Mouse (Mus musculus): ENCODE measurements around the gene Vmn1r67. TPM values are rescaled to one million over a fixed set of nuclear protein-coding genes. Genes with fewer than 3 reads are reported as not detected.

Gene Vmn1r67
- not detected in 2 replicates for polyA plus RNA-seq (2021; fragmentation: Nextera tagmentation)
- long read RNA-seq, experiment 1, result 0 reads
- long read RNA-seq, experiment 2, result 0 reads

GRCm38 (mm10) chr7:10443031-10443430, at the start of gene Vmn1r67:
Gene Vmn1r67, plus strand, starts transcription at chr7:10443331.

GRCm38 (mm10) chr7:10494786-10495521, 51.8 kb downstream of the Vmn1r67 start, which contains the start of gene Zik1:
Gene Zik1, minus strand, starts transcription at chr7:10495394.

Other genes with a start within 250 kb of the Vmn1r67 start
- gene Vmn1r66, start 165.3 kb upstream of the Vmn1r67 start, polyA plus RNA-seq (2021; fragmentation: Nextera tagmentation), result not detected in 2 replicates
- 5.0 and 5.4 TPM in 2 replicates for gene Zik1, start 52.1 kb downstream of the Vmn1r67 start, polyA plus RNA-seq (2021; fragmentation: Nextera tagmentation)
- gene Vmn1r68, start 115.2 kb downstream of the Vmn1r67 start, polyA plus RNA-seq (2021; fragmentation: Nextera tagmentation), result not detected in 2 replicates
- gene Vmn1r69, start 170.3 kb downstream of the Vmn1r67 start, polyA plus RNA-seq (2021; fragmentation: Nextera tagmentation), result not detected in 2 replicates
- not detected in 2 replicates for gene Vmn1r70, start 188.2 kb downstream of the Vmn1r67 start, polyA plus RNA-seq (2021; fragmentation: Nextera tagmentation)
- gene Nlrp4b, start 244.5 kb downstream of the Vmn1r67 start, polyA plus RNA-seq (2021; fragmentation: Nextera tagmentation), result not detected in 2 replicates

Data from layer of hippocampus, adult 6 months (tissue).